Mouse (Mus musculus) midbrain, embryonic 12.5 days (tissue): ENCODE data around the gene Frmpd1. TPM values are rescaled to one million over a fixed set of nuclear protein-coding genes. Genes with fewer than 3 reads are reported as not detected.
A peak's percentile ranks its signal among the peaks of the same experiment; 100 is the strongest.

Source experiments
- ATAC-seq: fragments of 200-750 bp; cut with Nextera tagmentation; 2 replicates; pipeline ENCODE4 v1.8.0; 2017; ENCODE audit warnings: low read depth, moderate TSS enrichment, moderate library complexity; ENCODE audit not compliant: low FRiP score
- H3K27ac ChIP-seq: fragments of 300-500 bp; sonication (generic); replicated peaks from 2 replicates; pipeline ENCODE4 v1.5.1; 2016; ENCODE audit warnings: mild to moderate bottlenecking
- H3K27me3 ChIP-seq: fragments of 300-500 bp; sonication (generic); 2 replicates; pipeline ENCODE4 v1.6.1; 2016; ENCODE audit warnings: mild to moderate bottlenecking
- H3K36me3 ChIP-seq: fragments of 300-500 bp; sonication (generic); 2 replicates; pipeline ENCODE4 v1.6.1; 2016
- H3K4me1 ChIP-seq: fragments of 300-500 bp; sonication (generic); 2 replicates; pipeline ENCODE4 v1.6.1; 2016
- H3K4me2 ChIP-seq: fragments of 300-500 bp; sonication (generic); replicated peaks from 2 replicates; pipeline ENCODE4 v1.6.1; 2016; ENCODE audit warnings: mild to moderate bottlenecking, moderate library complexity
- H3K4me3 ChIP-seq: fragments of 300-500 bp; sonication (generic); 2 replicates; pipeline ENCODE4 v1.5.1; 2016; ENCODE audit warnings: mild to moderate bottlenecking
- H3K9ac ChIP-seq: fragments of 300-500 bp; sonication (generic); replicated peaks from 2 replicates; pipeline ENCODE4 v1.6.1; 2016; ENCODE audit warnings: mild to moderate bottlenecking, moderate library complexity
- H3K9me3 ChIP-seq: fragments of 300-500 bp; sonication (generic); 2 replicates; pipeline ENCODE4 v1.6.1; 2016; ENCODE audit warnings: mild to moderate bottlenecking
- WGBS: fragments of 180-500 bp; shearing (Covaris S2); methylation state at CpG from one replicate; pipeline ENCODE4 v1.1.7; 2016; 5-methylcytosine and 5-hydroxymethylcytosine counted together
- polyA plus RNA-seq: library from polyadenylated mRNA; unstranded; fragments of >200 nt; fragmentation: Nextera tagmentation; extraction: Ambion mirVana; gene quantifications from 2 replicates; pipeline ENCODE4 v1.2.1, GENCODE M21; 2016

Frmpd1 gene
- polyA plus RNA-seq, 1 experiment from 2014 or later = 2.0 TPM

- WGBS = 16% methylated on average over 4 of the region's 4 CpGs
- no peak for ATAC-seq
Measured at GRCm38 (mm10) chr4:45279981-45280548, 95.4 kb downstream of the Frmpd1 start.

GRCm38 (mm10) chr4:45286318-45286717 is 101.6 kb downstream of the Frmpd1 start:
- peaks cover 3% of the 10 kb centered on the region; the same call in 1 of the 2 replicates for H3K27me3 ChIP-seq
- no peak overlapping the region for H3K27ac ChIP-seq
- H3K4me1 ChIP-seq = no peaks in the 10 kb centered on the region
- no peak overlapping the region for H3K9ac ChIP-seq
- no peak for ATAC-seq
- H3K9me3 ChIP-seq = no peaks in the 10 kb centered on the region
- H3K36me3 ChIP-seq = no peaks in the 10 kb centered on the region
- H3K4me3 ChIP-seq = no peak overlapping the region
- H3K4me2 ChIP-seq = no peak overlapping the region
- 50% methylated on average over 3 of the region's 3 CpGs for WGBS

More at GRCm38 (mm10) chr4:45279981-45280548, 95.4 kb downstream of the Frmpd1 start:
- H3K27me3 ChIP-seq = no peaks in the 10 kb centered on the region
- no peaks in the 10 kb centered on the region for H3K9me3 ChIP-seq
- H3K36me3 ChIP-seq = no peaks in the 10 kb centered on the region
- H3K4me2 ChIP-seq = no peak overlapping the region
- H3K27ac ChIP-seq = no peak overlapping the region
- no peaks in the 10 kb centered on the region for H3K4me1 ChIP-seq
- no peak overlapping the region for H3K9ac ChIP-seq
- no peak overlapping the region for H3K4me3 ChIP-seq

GRCm38 (mm10) chr4:45287906-45288305 is 103.2 kb downstream of the Frmpd1 start:
- H3K4me2 ChIP-seq = no peak overlapping the region
- WGBS = 71% methylated on average over 5 of the region's 5 CpGs
- no peak overlapping the region for H3K27ac ChIP-seq
- ATAC-seq = no peak
- H3K27me3 ChIP-seq = peaks cover 3% of the 10 kb centered on the region; the same call in 1 of the 2 replicates
- H3K9ac ChIP-seq = no peak overlapping the region
- no peaks in the 10 kb centered on the region for H3K36me3 ChIP-seq
- no peaks in the 10 kb centered on the region for H3K9me3 ChIP-seq
- H3K4me1 ChIP-seq = no peaks in the 10 kb centered on the region
- no peak overlapping the region for H3K4me3 ChIP-seq

- H3K9ac ChIP-seq = peak within 1 kb of the TSS; percentile 83
- H3K4me1 ChIP-seq = peaks cover 9% of the 10 kb centered on the region
- peak; percentile 86 for ATAC-seq
- peak within 1 kb of the TSS; percentile 86 for H3K4me3 ChIP-seq
- H3K27me3 ChIP-seq = no peaks in the 10 kb centered on the region
- H3K36me3 ChIP-seq = peaks cover 21% of the 10 kb centered on the region
- peak within 1 kb of the TSS; percentile 88 for H3K4me2 ChIP-seq
- H3K27ac ChIP-seq = no peak within 1 kb of the TSS
- WGBS = 23% methylated on average over 27 of the region's 27 CpGs
- no peaks in the 10 kb centered on the region for H3K9me3 ChIP-seq
Measured at GRCm38 (mm10) chr4:45296662-45297564, 112.2 kb downstream of the Frmpd1 start, which contains the start of gene Trmt10b. Gene Trmt10b (plus strand): TSS chr4:45297127.

GRCm38 (mm10) chr4:45305536-45305935 is 120.9 kb downstream of the Frmpd1 start:
- Histone ChIP-seq H3K9me3 (0 out of 2 replicates have a peak, but pooled peaks cover 3% of the 10 kb centered on the region), H3K36me3 (peaks cover 79% of the 10 kb centered on the region), H3K4me2 (no peak overlapping the region), H3K27me3 (no peaks in the 10 kb centered on the region), H3K27ac (no peak overlapping the region), H3K9ac (no peak overlapping the region), H3K4me3 (no peak overlapping the region), H3K4me1 (no peaks in the 10 kb centered on the region)
- ATAC-seq = no peak
- 95% methylated on average over 14 of the region's 14 CpGs for WGBS

GRCm38 (mm10) chr4:45308046-45308445 is 123.4 kb downstream of the Frmpd1 start:
- 37% methylated on average over 11 of the region's 11 CpGs for WGBS
- Histone ChIP-seq H3K36me3 (peaks cover 61% of the 10 kb centered on the region), H3K4me2 (no peak overlapping the region), H3K9ac (no peak overlapping the region), H3K4me1 (no peaks in the 10 kb centered on the region), H3K27ac (no peak overlapping the region), H3K4me3 (no peak overlapping the region), H3K9me3 (0 out of 2 replicates have a peak, but pooled peaks cover 3% of the 10 kb centered on the region), H3K27me3 (no peaks in the 10 kb centered on the region)
- ATAC-seq = no peak

GRCm38 (mm10) chr4:45308606-45309005 is 123.9 kb downstream of the Frmpd1 start:
- no peak overlapping the region for H3K27ac ChIP-seq
- WGBS = 92% methylated on average over 6 of the region's 6 CpGs
- H3K36me3 ChIP-seq = peaks cover 59% of the 10 kb centered on the region
- ATAC-seq = no peak
- no peaks in the 10 kb centered on the region for H3K4me1 ChIP-seq
- H3K27me3 ChIP-seq = no peaks in the 10 kb centered on the region
- no peak overlapping the region for H3K9ac ChIP-seq
- H3K4me3 ChIP-seq = no peak overlapping the region
- H3K9me3 ChIP-seq = 0 out of 2 replicates have a peak, but pooled peaks cover 3% of the 10 kb centered on the region
- H3K4me2 ChIP-seq = no peak overlapping the region

- 92% methylated on average over 2 of the region's 2 CpGs for WGBS
- no peak overlapping the region for H3K4me3 ChIP-seq
- ATAC-seq = no peak
- no peak overlapping the region for H3K27ac ChIP-seq
- no peaks in the 10 kb centered on the region for H3K9me3 ChIP-seq
- H3K27me3 ChIP-seq = no peaks in the 10 kb centered on the region
- H3K36me3 ChIP-seq = peaks cover 58% of the 10 kb centered on the region
- no peak overlapping the region for H3K4me2 ChIP-seq
- H3K4me1 ChIP-seq = no peaks in the 10 kb centered on the region
- H3K9ac ChIP-seq = no peak overlapping the region
Measured at GRCm38 (mm10) chr4:45311056-45311455, 126.4 kb downstream of the Frmpd1 start.

- Histone ChIP-seq H3K9me3 (no peaks in the 10 kb centered on the region), H3K27me3 (peaks cover 22% of the 10 kb centered on the region), H3K4me2 (peak overlapping the region; percentile 79), H3K9ac (peak overlapping the region; percentile 92), H3K4me3 (peak overlapping the region; percentile 89), H3K4me1 (peaks cover 14% of the 10 kb centered on the region), H3K36me3 (peaks cover 28% of the 10 kb centered on the region), H3K27ac (peak overlapping the region; percentile 87)
- ATAC-seq = peak; percentile 82
- under 1% methylated on average over 56 of the region's 56 CpGs for WGBS
Measured at GRCm38 (mm10) chr4:45320159-45320816, 135.6 kb downstream of the Frmpd1 start.

GRCm38 (mm10) chr4:45331139-45331538 is 146.5 kb downstream of the Frmpd1 start:
- no peak for ATAC-seq

GRCm38 (mm10) chr4:45332466-45332865 is 147.8 kb downstream of the Frmpd1 start:
- Histone ChIP-seq H3K4me1 (no peaks in the 10 kb centered on the region), H3K4me3 (no peak overlapping the region), H3K9me3 (no peaks in the 10 kb centered on the region), H3K36me3 (no peaks in the 10 kb centered on the region), H3K27me3 (peaks cover 3% of the 10 kb centered on the region; the same call in 1 of the 2 replicates), H3K9ac (no peak overlapping the region), H3K4me2 (no peak overlapping the region), H3K27ac (no peak overlapping the region)
- WGBS = 73% methylated on average over 3 of the region's 3 CpGs
- ATAC-seq = no peak

More at GRCm38 (mm10) chr4:45331139-45331538, 146.5 kb downstream of the Frmpd1 start:
- no peak overlapping the region for H3K4me3 ChIP-seq
- WGBS = 89% methylated on average over 7 of the region's 7 CpGs
- peaks cover 3% of the 10 kb centered on the region; the same call in 1 of the 2 replicates for H3K27me3 ChIP-seq
- H3K9ac ChIP-seq = no peak overlapping the region
- H3K4me2 ChIP-seq = no peak overlapping the region
- H3K36me3 ChIP-seq = no peaks in the 10 kb centered on the region
- no peaks in the 10 kb centered on the region for H3K4me1 ChIP-seq
- H3K9me3 ChIP-seq = no peaks in the 10 kb centered on the region
- no peak overlapping the region for H3K27ac ChIP-seq
